Mouse (Mus musculus): ENCODE data around the gene Draxin. TPM values are rescaled to one million over a fixed set of nuclear protein-coding genes. Genes with fewer than 3 reads are reported as not detected.
"Not testable (repeated sequence)": the region's sequence is repeated elsewhere in the genome, so short reads cannot be mapped to it uniquely, and the experiment has no call there.

Draxin gene
- total RNA-seq, 2 experiments from 2014 or later: 0.83 to 1.0 TPM

DNA sequence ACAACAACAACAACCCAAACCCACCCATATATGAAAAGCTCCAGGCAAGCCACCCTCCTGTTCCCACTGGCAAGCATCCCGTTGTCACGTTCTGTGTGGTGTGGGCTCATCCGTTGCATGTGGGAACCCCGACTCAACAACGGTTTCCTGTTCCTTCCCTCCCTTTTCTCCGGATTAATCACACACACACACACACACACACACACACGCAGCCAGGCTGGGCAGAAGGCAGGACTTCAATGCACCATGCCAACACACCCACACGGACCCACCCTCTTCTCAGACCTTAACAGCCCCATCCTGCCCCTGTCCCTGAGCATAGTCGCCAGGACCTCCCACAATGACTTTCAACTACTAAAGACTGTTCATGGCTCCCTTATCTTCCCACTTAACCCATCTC, 9.9 kb downstream of the Draxin start:
- DNase-seq (ENCODE audit: low spot score in 2 of 2): no peak
- no peak overlapping the region for H3K4me3 ChIP-seq
- no peak for TF ChIP-seq CTCF (conservative IDR thresholded peaks at IDR 0.05)
- H3K27ac ChIP-seq: no peak overlapping the region

DNA sequence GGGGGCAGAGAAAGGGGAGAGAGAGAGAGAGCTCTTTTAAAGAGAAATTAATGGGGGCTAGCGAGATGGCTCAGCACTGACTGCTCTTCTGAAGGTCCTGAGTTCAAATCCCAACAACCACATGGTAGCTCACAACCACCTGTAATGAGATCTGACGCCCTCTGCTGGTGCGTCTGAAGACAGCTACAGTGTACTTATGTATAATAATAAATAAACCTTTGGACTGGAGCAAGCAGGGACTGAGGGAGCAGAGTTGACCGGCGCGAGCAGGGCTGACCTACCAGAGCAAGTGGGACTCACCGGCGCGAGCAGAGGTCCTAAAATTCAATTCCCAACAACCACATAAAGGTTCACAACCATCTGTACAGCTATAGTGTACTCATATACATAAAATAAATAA, 10.9 kb downstream of the Draxin start:
- peak; percentile 52 for TF ChIP-seq CTCF (conservative IDR thresholded peaks at IDR 0.05)
- not testable (repeated sequence) for DNase-seq (ENCODE audit: low spot score in 2 of 2); H3K27ac ChIP-seq; H3K4me3 ChIP-seq

DNA sequence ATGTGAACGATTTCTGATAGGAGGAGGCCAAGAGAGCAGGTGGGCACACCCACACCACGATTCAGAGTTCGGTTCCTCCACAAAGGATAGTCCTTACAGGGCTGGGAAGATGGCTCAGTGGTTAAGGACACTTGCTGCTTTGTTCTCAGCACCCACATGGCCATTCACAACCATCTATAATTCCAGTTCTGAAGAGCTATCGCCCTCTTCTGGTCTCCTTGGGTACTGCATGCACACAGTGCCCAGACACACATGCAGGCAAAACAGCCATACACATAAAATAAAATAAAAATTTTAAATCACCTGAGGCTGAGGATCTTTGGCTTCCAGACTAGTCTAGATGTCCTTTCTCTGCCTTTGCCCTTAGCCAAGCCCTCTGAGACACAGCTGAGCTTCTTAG, 13.1 kb downstream of the Draxin start:
- DNase-seq (ENCODE audit: low spot score in 2 of 2): no peak
- Histone ChIP-seq H3K4me3 (no peak overlapping the region), H3K27ac (no peak overlapping the region)
- peak; percentile 64 for TF ChIP-seq CTCF (conservative IDR thresholded peaks at IDR 0.05)

GRCm38 (mm10) chr4:148116657-148117056, 13.8 kb downstream of the Draxin start:
- H3K4me3 ChIP-seq: no peak overlapping the region
- TF ChIP-seq CTCF (conservative IDR thresholded peaks at IDR 0.05): peak; percentile 64
- DNase-seq (ENCODE audit: low spot score in 2 of 2): no peak
- no peak overlapping the region for H3K27ac ChIP-seq

DNA sequence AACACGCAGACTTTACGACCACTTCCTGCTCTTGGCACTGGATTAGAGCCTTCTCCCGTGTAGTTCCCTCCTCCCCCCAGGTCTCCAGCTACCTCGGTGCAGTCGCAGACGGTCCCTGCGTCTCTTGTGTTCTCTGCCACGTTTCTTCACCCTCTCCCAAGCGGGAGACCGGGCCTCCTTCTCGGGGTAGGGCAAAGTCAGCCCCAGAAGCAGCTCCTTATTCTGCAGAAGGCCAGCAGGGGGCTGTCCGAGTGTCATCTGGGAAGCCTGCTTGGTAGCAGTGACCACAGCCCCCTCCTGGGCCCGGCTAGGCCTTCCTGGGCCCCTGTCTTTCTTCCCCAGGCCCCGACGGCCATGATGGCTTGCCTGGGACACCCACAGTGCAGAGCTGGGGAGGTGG, 15.0 kb downstream of the Draxin start:
- no peak for DNase-seq (ENCODE audit: low spot score in 2 of 2)
- peak; percentile 69 for TF ChIP-seq CTCF (conservative IDR thresholded peaks at IDR 0.05)
- Histone ChIP-seq H3K27ac (no peak overlapping the region), H3K4me3 (no peak overlapping the region)

GRCm38 (mm10) chr4:148114758-148115391, 15.6 kb downstream of the Draxin start:
- H3K4me3 ChIP-seq: no peak overlapping the region; the same call in 1 of the 2 replicates
- H3K27ac ChIP-seq: no peak overlapping the region
- peak; percentile 97 for TF ChIP-seq CTCF (conservative IDR thresholded peaks at IDR 0.05)
- DNase-seq (ENCODE audit: low spot score in 2 of 2): peak; percentile 84 to 90

DNA sequence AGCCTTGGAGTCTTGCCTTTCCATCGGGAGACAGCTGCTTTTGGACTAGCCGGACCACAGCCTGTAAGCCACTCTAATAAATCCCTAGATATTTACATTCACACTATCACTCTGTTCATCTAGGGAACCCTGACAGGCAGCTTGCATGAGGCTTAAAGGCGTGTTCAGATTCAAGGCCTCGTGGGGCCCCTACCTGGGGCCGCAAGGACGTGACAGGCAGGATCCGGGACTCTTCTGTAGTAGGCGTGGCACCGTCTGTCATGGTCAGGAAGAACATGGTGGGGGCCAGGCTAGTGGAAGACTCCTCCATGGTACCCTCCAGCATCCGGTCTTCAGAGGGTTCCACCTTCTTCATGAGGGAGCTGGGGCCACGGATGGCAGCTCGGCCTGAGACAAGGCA, 18.0 kb downstream of the Draxin start:
- Histone ChIP-seq H3K27ac (no peak overlapping the region), H3K4me3 (no peak overlapping the region)
- DNase-seq (ENCODE audit: low spot score in 2 of 2): no peak
- TF ChIP-seq CTCF (conservative IDR thresholded peaks at IDR 0.05): no peak

- no peak overlapping the region for H3K4me3 ChIP-seq
These were observed 21.3 kb downstream of the Draxin start for GRCm38 (mm10) chr4:148109215-148109614.

DNA sequence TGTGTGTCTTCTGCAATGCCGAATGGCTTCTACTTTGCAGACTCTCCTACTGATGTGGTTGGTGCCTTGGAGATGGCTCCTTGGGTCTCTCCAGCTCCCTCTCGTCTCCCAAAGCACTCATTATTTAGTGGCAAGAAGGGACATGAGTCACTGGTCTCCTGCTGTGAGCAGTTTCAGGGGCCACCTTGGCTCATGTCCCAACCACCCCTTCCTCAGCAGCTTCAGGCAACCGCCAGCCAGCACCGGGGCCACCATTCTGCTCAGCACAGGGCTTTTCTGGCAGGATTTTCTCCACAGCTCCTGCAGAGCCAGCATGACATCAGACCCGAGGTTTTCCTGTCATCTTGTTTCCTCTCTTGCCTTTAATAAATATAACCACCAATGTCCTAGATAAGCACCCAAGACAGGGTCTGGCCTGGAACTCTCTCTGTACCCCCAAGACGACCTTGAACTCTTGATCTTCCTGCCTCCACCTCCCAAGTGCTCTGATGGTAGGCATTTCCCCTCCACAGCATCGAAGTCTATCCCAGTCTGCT, 21.9 kb downstream of the Draxin start:
- DNase-seq (ENCODE audit: low spot score in 2 of 2): no peak
- no peak overlapping the region for H3K4me3 ChIP-seq
- no peak for TF ChIP-seq CTCF (conservative IDR thresholded peaks at IDR 0.05)
- H3K27ac ChIP-seq: no peak overlapping the region

More at GRCm38 (mm10) chr4:148109215-148109614, 21.3 kb downstream of the Draxin start:
- DNase-seq (ENCODE audit: low spot score in 2 of 2): no peak
- TF ChIP-seq CTCF (conservative IDR thresholded peaks at IDR 0.05): no peak
- no peak overlapping the region for H3K27ac ChIP-seq

- H3K4me3 ChIP-seq: peak overlapping the region; percentile 9; the same call in 1 of the 2 replicates
- H3K27ac ChIP-seq: no peak overlapping the region
- no peak for TF ChIP-seq CTCF (conservative IDR thresholded peaks at IDR 0.05)
- DNase-seq (ENCODE audit: low spot score in 2 of 2): no peak
These were observed 22.7 kb downstream of the Draxin start for GRCm38 (mm10) chr4:148107621-148108291.

- DNase-seq (ENCODE audit: low spot score in 2 of 2): no peak
- Histone ChIP-seq H3K4me3 (no peak overlapping the region), H3K27ac (no peak overlapping the region)
- TF ChIP-seq CTCF (conservative IDR thresholded peaks at IDR 0.05): no peak
These were observed 26.4 kb downstream of the Draxin start for GRCm38 (mm10) chr4:148104146-148104545.

DNA sequence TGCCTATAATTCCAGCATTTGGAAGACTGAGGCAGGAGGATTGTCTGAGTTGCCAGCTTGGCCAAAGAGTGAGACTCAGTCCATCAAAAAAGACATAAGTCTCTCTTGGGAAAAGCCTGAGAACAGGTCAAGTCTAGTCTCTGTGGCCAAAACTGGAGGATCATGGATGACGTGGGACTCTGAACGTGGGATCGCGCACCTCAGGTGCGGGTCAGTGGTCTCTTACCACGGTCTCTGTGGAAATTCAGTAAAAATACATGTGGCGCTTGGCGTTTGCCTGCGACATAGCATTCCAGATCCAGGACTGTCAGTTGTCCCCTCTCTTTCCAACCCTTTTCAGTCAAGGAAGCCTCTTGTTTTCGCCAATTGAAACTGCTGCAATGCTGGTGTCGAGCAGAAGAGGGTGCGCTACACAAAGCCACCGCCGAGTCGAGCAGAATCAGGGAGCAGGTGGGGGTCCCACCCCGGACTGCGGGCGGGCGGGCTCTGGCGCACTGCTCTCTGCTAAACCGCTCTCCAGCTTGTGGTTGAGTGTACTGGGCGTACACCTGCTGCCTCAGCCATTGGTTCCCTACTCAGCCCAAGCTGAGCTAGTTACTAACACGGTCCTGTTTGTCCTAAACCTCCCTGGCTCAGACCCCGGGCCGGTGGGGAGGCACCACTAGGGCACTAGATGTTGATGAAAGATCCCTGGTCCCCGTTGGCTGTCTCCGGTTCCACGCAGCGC, 28.5 kb downstream of the Draxin start:
- H3K27ac ChIP-seq: peak overlapping the region; percentile 63
- peak; percentile 89 for TF ChIP-seq CTCF (conservative IDR thresholded peaks at IDR 0.05)
- peak; percentile 71 to 79 for DNase-seq (ENCODE audit: low spot score in 2 of 2)
- H3K4me3 ChIP-seq: peak overlapping the region; percentile 55

DNA sequence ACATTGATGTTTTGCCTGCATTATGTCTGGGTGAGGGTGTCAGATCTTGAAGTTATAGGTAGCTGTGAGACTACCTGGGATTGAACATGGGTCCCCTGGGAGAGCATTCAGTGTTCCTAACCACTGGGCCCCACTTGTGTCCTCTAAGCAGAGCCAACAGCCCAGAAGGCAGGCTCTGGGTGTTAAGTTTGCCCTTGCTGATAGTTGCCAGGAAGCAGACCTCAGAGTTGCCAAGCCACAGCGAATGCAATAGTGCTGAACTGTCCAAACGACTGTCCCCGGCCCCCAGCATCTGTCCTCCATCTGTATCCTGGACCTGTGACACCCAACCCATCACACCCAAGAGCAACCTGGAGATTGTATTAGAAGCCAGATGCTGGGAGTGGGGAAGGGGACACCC, 31.8 kb downstream of the Draxin start:
- no peak for TF ChIP-seq CTCF (conservative IDR thresholded peaks at IDR 0.05)
- H3K27ac ChIP-seq: no peak overlapping the region
- DNase-seq (ENCODE audit: low spot score in 2 of 2): no peak
- no peak overlapping the region for H3K4me3 ChIP-seq

Measured in layer of hippocampus, adult 2 months (tissue).